Mouse (Mus musculus) induced T-regulatory cell, adult 2 months (primary cell): ENCODE measurements around the gene Olfr597.
"Not testable (repeated sequence)": the region's sequence is repeated elsewhere in the genome, so short reads cannot be mapped to it uniquely, and the experiment has no call there.

Source experiments
- DNase-seq: peaks from one replicate; pipeline ENCODE4 v3.0.0-alpha.2; 2012; ENCODE audit warnings: low read depth

Gene Olfr597

DNA sequence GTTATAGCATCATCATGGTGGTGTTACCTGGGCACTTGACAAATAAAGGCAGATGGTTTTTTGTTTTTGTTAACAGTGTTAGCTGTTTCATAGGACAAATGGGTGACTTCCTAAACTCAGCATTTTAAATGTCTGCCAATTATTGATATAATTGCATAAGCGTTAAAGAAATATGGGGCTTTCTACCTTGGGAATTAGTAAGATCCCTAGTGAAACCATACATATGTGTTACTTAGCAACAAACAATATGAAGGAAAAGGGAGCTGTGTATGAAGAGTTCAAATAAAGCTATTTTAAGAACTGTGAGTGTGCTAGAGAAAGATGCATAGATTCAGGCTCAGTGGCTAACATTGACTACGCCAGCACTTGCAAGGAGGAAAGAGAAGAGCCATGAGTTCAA lies at the start of gene Olfr597:
Gene Olfr597 (plus strand): TSS at position 301 of the 400 bp plus-strand sequence.
- not testable (repeated sequence) for DNase-seq

DNA sequence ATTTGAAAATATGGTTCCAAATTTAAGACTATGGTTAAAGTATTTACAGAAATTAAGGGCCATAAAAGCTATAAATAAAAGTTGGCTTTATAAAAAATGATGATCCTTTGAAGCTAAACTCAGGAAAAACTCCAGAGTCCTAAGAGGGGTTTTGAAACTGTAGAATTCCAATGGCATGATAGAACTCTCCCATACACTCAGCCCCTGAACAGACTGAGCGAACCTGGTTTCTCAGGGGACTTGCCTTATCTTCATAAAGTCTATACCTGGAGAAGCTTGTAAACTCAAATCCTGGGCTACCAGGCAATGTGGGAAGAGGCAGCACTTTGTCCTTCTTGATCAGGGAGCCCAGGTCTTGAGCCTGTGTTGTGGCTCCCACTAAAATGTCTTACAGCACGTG lies 10.8 kb upstream of the Olfr597 start, which contains the start of gene Olfr596:
Gene Olfr596 (plus strand): TSS at position 301 of the 400 bp plus-strand sequence.
- DNase-seq: not testable (repeated sequence)

DNA sequence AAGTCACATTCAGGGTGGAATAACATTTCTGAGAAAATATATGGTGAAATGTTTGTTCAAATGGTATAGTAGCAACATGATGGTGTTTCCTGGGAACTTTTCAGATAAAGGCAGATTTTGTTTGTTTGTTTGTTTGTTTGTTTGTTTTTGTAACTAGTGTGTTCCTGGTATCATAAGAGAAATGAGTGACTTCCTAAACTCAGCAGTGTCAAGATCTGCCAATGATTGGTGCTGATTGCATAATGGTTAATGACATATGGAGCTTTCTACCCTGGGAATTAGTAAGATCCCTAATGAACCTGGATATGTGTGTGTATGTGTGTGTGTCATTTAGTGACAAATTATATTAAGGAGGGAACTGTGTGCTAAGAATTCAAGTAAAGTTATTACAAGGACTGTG lies 7.2 kb downstream of the Olfr597 start, which contains the start of gene Olfr598:
Gene Olfr598 (plus strand): TSS at position 301 of the 400 bp plus-strand sequence.
- DNase-seq: no peak

GRCm38 (mm10) chr7:103335617-103336016 lies 19.5 kb downstream of the Olfr597 start, which contains the start of gene Olfr599:
Gene Olfr599 (plus strand): TSS chr7:103335917.
- no peak for DNase-seq

GRCm38 (mm10) chr7:103349569-103349968 lies 33.5 kb downstream of the Olfr597 start, which contains the start of gene Olfr600:
Gene Olfr600 (minus strand): TSS chr7:103349669.
- DNase-seq: no peak

DNA sequence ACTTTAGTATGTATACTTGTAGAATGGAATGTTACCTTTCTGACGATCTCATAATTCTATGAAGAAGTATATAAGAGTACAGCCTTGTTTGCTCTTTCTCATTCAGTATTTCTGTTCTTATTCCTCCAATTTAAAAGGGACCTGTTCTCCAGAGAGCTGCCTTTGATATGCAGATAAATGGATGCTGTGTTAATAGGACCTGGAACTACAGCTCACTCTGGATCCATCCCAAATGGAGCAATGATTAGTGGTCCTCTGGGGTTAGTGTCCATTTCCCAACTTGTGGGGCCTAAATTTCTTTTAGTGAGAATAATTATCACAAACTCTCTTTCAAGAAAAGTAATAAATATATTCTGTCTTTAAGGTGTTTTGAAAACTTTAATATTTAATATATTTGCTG lies 46.4 kb downstream of the Olfr597 start, which contains the start of gene Olfr601:
Gene Olfr601 (minus strand): TSS at position 101 of the 400 bp plus-strand sequence.
- DNase-seq: no peak
